Mouse (Mus musculus) hindbrain, embryonic 16.5 days (tissue): Measurements from ENCODE around the gene Rnf223. TPM values are rescaled to one million over a fixed set of nuclear protein-coding genes. Genes with fewer than 3 reads are reported as not detected.

Source experiments
- ATAC-seq: fragments of 200-750 bp; cut with Nextera tagmentation; 2 replicates; pipeline ENCODE4 v1.8.0; 2017; ENCODE audit warnings: moderate TSS enrichment, moderate library complexity
- H3K27ac ChIP-seq: fragments of 300-500 bp; sonication (generic); 2 replicates; pipeline ENCODE4 v1.5.1; 2014; ENCODE audit warnings: low read depth, mild to moderate bottlenecking, control low read depth, low read length, moderate library complexity
- H3K27me3 ChIP-seq: fragments of 300-500 bp; sonication (generic); replicated peaks from 2 replicates; pipeline ENCODE4 v1.6.1; 2014; ENCODE audit warnings: low read length; ENCODE audit not compliant: control insufficient read depth, insufficient read depth
- H3K36me3 ChIP-seq: fragments of 300-500 bp; sonication (generic); 2 replicates; pipeline ENCODE4 v1.6.1; 2014; ENCODE audit warnings: mild to moderate bottlenecking, low read length, moderate library complexity, mixed read lengths; ENCODE audit not compliant: control insufficient read depth, insufficient read depth
- H3K4me1 ChIP-seq: fragments of 300-500 bp; sonication (generic); 2 replicates; pipeline ENCODE4 v1.6.1; 2014; ENCODE audit warnings: low read depth, low read length; ENCODE audit not compliant: control insufficient read depth, insufficient read depth
- H3K4me2 ChIP-seq: fragments of 300-500 bp; sonication (generic); 2 replicates; pipeline ENCODE4 v1.6.1; 2014; ENCODE audit warnings: mild to moderate bottlenecking, low read length, control low read depth, moderate library complexity
- H3K4me3 ChIP-seq: fragments of 300-500 bp; sonication (generic); 2 replicates; pipeline ENCODE4 v1.5.1; 2014; ENCODE audit warnings: mild to moderate bottlenecking, low read length, control low read depth, moderate library complexity
- H3K9ac ChIP-seq: fragments of 300-500 bp; sonication (generic); 2 replicates; pipeline ENCODE4 v1.6.1; 2014; ENCODE audit warnings: low read depth, mild to moderate bottlenecking, control low read depth, low read length, moderate library complexity
- H3K9me3 ChIP-seq: fragments of 300-500 bp; sonication (generic); 2 replicates; pipeline ENCODE4 v1.6.1; 2014; ENCODE audit warnings: mild to moderate bottlenecking, low read length, moderate library complexity; ENCODE audit not compliant: control insufficient read depth
- WGBS: fragments of 180-500 bp; shearing (Covaris S2); extraction: QIAGEN DNeasy Blood & Tissue Kit; methylation state at CpG from one replicate; pipeline ENCODE4 v1.1.7; 2014; 5-methylcytosine and 5-hydroxymethylcytosine counted together
- polyA plus RNA-seq: library from polyadenylated mRNA; unstranded; fragments of >200 nt; fragmentation: Nextera tagmentation; extraction: Ambion mirVana; gene quantifications from 2 replicates; pipeline ENCODE4 v1.2.1, GENCODE M21; 2015

The Rnf223 gene
- polyA plus RNA-seq = 0.40 and 0.52 TPM in 2 replicates

- H3K9ac ChIP-seq = no peak within 1 kb of the TSS
- H3K4me3 ChIP-seq = no peak within 1 kb of the TSS
- H3K27me3 ChIP-seq = no peaks in the 10 kb centered on the region
- no peak within 1 kb of the TSS for H3K27ac ChIP-seq
- H3K9me3 ChIP-seq = no peaks in the 10 kb centered on the region
- H3K4me1 ChIP-seq = no peaks in the 10 kb centered on the region
- WGBS = 80% methylated on average over 15 of the region's 15 CpGs
- H3K36me3 ChIP-seq = peaks cover 1% of the 10 kb centered on the region
- H3K4me2 ChIP-seq = no peak within 1 kb of the TSS
- no peak for ATAC-seq
Measured at GRCm38 (mm10) chr4:156130436-156130835, at the start of gene Rnf223. TSS of gene Rnf223 (plus strand) at chr4:156130513.

GRCm38 (mm10) chr4:156082621-156083234 lies 47.6 kb upstream of the Rnf223 start:
- 64% methylated on average over 4 of the region's 4 CpGs for WGBS
- no peak for ATAC-seq
- H3K9me3 ChIP-seq = no peaks in the 10 kb centered on the region

GRCm38 (mm10) chr4:156083348-156083747 lies 47.0 kb upstream of the Rnf223 start:
- ATAC-seq = no peak
- 74% methylated on average over 5 of the region's 5 CpGs for WGBS
- H3K9me3 ChIP-seq = no peaks in the 10 kb centered on the region

More at GRCm38 (mm10) chr4:156082621-156083234, 47.6 kb upstream of the Rnf223 start:
- no peak overlapping the region for H3K9ac ChIP-seq
- H3K27ac ChIP-seq = no peak overlapping the region
- no peak overlapping the region for H3K4me2 ChIP-seq
- H3K27me3 ChIP-seq = peaks cover 7% of the 10 kb centered on the region
- H3K4me3 ChIP-seq = no peak overlapping the region
- H3K4me1 ChIP-seq = peaks cover 5% of the 10 kb centered on the region
- H3K36me3 ChIP-seq = no peaks in the 10 kb centered on the region

GRCm38 (mm10) chr4:156084096-156084879 lies 46.0 kb upstream of the Rnf223 start:
- Histone ChIP-seq H3K4me2 (no peak overlapping the region), H3K4me1 (no peaks in the 10 kb centered on the region), H3K4me3 (no peak overlapping the region), H3K27ac (no peak overlapping the region), H3K36me3 (no peaks in the 10 kb centered on the region), H3K9me3 (no peaks in the 10 kb centered on the region), H3K27me3 (no peaks in the 10 kb centered on the region), H3K9ac (no peak overlapping the region)
- no peak for ATAC-seq
- WGBS = 85% methylated on average over 9 of the region's 9 CpGs

More at GRCm38 (mm10) chr4:156083348-156083747, 47.0 kb upstream of the Rnf223 start:
- Histone ChIP-seq H3K4me1 (no peaks in the 10 kb centered on the region), H3K4me2 (no peak overlapping the region), H3K27me3 (peaks cover under 1% of the 10 kb centered on the region), H3K27ac (no peak overlapping the region), H3K36me3 (no peaks in the 10 kb centered on the region), H3K9ac (no peak overlapping the region), H3K4me3 (no peak overlapping the region)

DNA sequence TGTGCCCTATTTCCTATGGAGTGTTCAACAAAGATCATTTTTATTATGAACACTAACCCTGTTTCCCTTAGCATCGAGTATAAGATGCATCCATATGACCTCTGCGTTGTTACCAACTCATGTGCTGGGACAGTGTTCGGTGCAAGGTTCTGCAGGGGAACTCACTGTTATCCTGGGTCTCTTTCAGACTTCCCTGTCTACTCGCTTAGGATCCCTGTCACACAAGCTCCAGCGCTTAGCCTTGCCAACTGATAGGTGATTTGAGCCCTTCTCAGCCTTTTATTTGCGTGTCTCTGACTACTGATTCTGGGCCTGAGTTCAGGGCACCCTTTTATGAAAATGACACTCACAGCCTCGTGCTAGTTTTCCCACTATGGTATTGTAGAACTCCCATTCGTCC lies 45.1 kb upstream of the Rnf223 start:
- no peaks in the 10 kb centered on the region for H3K36me3 ChIP-seq
- WGBS = 86% methylated on average over 8 of the region's 8 CpGs

GRCm38 (mm10) chr4:156087398-156088087 lies 42.8 kb upstream of the Rnf223 start:
- WGBS = 42% methylated on average over 5 of the region's 5 CpGs
- Histone ChIP-seq H3K4me3 (no peak overlapping the region), H3K27me3 (no peaks in the 10 kb centered on the region), H3K4me1 (no peaks in the 10 kb centered on the region), H3K27ac (no peak overlapping the region), H3K36me3 (no peaks in the 10 kb centered on the region), H3K4me2 (no peak overlapping the region), H3K9ac (no peak overlapping the region), H3K9me3 (no peaks in the 10 kb centered on the region)
- ATAC-seq = no peak

More for the DNA sequence above, 45.1 kb upstream of the Rnf223 start:
- H3K4me2 ChIP-seq = no peak overlapping the region
- no peak for ATAC-seq
- H3K9me3 ChIP-seq = no peaks in the 10 kb centered on the region
- no peak overlapping the region for H3K9ac ChIP-seq
- H3K27me3 ChIP-seq = no peaks in the 10 kb centered on the region
- H3K27ac ChIP-seq = no peak overlapping the region
- H3K4me3 ChIP-seq = no peak overlapping the region
- H3K4me1 ChIP-seq = no peaks in the 10 kb centered on the region

DNA sequence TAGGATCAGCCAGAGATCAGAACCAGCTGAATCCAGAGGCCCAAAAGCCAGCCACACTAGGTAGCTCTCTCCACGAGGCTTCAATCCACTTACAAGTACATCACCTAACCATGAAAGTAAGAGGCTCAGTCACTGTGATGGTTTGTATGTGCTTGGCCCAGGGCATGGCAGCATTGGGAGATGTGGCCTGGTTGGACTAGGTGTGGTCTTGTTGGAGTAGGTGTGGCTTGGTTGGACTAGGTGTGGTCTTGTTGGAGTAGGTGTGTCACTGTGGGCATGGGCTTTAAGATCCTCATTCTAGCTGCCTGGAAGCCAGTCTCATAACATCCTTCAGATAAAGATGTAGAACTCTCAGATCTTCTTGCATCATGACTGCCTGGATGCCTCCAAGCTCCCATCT lies 39.1 kb upstream of the Rnf223 start:
- no peak overlapping the region for H3K27ac ChIP-seq
- no peaks in the 10 kb centered on the region for H3K4me1 ChIP-seq
- no peaks in the 10 kb centered on the region for H3K9me3 ChIP-seq
- H3K27me3 ChIP-seq = no peaks in the 10 kb centered on the region
- WGBS = 48% methylated on average over 1 of the region's 1 CpGs
- no peak overlapping the region for H3K9ac ChIP-seq
- no peak overlapping the region for H3K4me3 ChIP-seq
- ATAC-seq = no peak
- H3K36me3 ChIP-seq = no peaks in the 10 kb centered on the region
- H3K4me2 ChIP-seq = no peak overlapping the region

DNA sequence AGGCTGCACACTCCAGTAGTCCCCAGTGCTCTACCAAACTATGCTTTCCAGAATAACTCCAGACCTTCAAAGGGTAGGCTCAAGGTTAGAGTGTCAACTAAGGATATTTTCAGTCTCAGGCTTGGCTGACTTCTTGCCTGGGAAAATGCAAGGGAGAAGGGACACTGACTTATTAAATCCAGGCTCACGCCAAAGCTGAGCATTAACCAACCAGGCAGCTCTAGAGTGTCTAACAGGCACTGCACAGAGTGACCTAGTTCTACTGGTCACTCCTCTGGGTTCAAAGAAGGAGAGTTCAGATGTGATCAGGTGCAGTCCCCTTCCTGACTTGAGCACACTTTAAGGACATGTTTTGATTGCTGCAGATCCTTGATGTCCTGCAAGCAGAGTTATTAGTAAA lies 37.5 kb upstream of the Rnf223 start:
- no peak for ATAC-seq
- Histone ChIP-seq H3K27me3 (no peaks in the 10 kb centered on the region), H3K9me3 (no peaks in the 10 kb centered on the region), H3K4me1 (no peaks in the 10 kb centered on the region), H3K27ac (no peak overlapping the region), H3K4me2 (no peak overlapping the region), H3K4me3 (no peak overlapping the region), H3K36me3 (no peaks in the 10 kb centered on the region), H3K9ac (no peak overlapping the region)
- WGBS = 79% methylated on average over 1 of the region's 1 CpGs

DNA sequence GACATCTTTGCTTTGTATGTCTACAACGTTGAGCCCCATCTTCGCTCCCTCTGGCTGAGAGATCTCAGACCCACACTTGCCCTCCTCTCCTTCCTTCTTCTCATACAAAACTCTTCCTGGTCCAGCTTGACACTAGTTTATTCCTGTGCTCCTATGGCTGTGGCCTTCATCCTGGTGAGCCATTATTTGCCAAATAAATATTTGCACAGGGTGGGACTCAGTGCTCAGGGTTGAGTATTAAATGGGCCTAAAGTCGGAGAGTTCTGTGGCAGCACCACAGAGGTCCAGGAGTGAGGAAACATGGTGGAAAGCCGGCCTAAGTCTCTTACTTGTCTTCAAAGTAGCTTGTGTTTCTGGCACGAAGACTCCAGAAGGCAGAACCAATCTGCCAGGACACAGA lies 36.6 kb upstream of the Rnf223 start:
- 83% methylated on average over 5 of the region's 5 CpGs for WGBS
- Histone ChIP-seq H3K4me3 (no peak overlapping the region), H3K27me3 (no peaks in the 10 kb centered on the region), H3K27ac (no peak overlapping the region), H3K36me3 (no peaks in the 10 kb centered on the region), H3K4me1 (no peaks in the 10 kb centered on the region), H3K9ac (no peak overlapping the region), H3K9me3 (no peaks in the 10 kb centered on the region), H3K4me2 (no peak overlapping the region)
- ATAC-seq = no peak
